Mouse (Mus musculus) c-Kit-negative CD71-positive TER-119-positive erythroid progenitor cells, embryonic 14.5 days (primary cell): ENCODE data around the gene Pfn1.

ENCODE experiments used
- DNase-seq: peaks from one replicate; pipeline ENCODE4 v3.0.0-alpha.2; 2013; ENCODE audit warnings: low read depth, low spot score

Pfn1 gene

DNA sequence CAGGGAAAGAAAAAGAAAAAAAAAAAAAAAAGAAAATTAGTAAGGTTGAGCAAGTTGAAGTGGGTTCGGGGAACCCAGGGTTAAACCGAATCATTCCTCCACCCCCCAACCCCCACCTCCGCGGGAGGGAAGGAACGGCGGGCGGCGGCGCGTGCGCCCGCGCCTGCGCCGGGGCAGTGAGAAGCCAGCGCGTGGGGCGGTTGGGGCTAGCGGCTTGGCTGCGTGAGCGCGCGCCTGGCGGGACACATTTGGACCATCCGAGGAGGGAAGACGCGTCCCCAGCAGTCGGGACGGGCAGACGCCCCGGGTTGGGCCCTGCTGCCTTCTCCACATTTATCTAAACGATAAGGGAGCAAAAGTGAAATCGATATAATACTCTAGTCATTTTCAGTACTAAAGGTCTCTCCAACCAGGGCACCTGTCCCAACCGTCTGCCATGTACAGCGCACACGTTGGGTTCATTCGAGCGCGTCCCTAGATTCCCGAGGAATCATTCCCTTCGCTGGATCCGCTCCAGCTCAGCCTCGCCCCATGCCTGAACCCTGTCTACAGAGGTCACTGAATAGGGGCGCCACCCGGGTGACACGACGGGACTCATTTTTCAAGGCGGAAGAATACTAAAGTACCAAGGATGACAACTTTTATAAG, 603 bp upstream of the Pfn1 start:
- DNase-seq, result peak; percentile 49

DNA sequence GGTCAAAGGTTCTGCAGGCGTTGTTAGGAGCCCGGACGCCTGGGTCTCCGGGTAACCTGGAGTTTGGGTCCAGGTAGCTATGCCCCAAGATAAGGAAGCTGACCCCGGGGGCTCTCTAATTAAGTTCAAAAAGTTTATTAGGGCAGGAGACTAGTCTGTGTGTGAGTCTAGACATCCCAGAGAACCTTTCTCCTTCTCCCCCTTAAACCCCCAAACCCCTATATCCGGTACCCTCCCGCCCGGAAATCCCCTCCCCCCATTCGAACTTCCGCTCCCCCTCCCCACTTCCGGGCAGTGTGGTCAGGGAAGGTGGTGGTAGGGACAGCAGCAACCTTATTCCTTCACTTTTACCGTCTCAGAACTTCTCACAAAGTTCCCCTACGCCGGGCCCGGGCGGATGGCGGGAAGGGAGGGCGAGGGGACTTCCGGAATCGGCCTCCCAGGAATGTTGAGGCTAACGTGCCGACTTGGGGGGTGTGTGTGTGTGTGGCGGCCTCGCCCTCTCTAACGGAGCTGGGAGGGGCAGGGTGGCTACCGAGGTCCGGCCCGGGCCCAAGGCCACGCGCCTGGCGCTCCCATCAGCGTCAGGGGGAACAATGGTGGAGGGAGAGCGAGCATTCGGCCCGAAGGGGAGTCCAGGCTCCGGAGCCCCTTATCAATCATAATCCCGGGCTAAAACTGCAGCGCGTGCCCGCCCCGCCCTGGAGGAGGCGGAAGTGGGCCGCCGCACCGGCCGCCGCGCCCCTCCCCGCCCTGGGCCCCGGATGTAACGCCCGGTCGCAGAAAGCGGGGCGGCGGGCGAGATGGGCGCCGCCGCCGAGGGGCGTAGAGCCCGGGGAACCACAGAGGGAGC, 873 bp downstream of the Pfn1 start:
- DNase-seq, result peak; percentile 64

DNA sequence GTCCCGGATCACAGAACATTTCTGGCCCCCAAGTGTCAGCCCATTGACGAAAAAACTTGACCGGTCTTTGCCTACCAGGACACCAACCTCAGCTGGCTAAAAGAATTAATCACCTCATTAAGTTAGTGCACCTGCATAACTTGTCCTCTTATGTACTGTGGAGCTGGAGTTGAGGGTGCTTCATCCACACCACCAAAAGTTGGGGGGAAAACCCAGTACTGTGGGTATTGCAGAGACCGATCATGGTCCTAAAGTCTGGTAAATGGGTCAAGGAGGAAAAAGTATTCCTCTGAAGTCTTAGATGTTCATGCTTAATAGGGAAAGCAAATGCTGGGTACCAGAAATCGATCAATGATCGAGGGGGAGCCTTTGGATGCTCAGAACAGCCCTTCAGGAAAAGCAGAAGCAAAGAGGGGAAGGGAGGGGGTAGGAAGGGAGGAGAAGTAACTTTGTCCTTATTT, 1.5 kb downstream of the Pfn1 start:
- DNase-seq, result no peak

DNA sequence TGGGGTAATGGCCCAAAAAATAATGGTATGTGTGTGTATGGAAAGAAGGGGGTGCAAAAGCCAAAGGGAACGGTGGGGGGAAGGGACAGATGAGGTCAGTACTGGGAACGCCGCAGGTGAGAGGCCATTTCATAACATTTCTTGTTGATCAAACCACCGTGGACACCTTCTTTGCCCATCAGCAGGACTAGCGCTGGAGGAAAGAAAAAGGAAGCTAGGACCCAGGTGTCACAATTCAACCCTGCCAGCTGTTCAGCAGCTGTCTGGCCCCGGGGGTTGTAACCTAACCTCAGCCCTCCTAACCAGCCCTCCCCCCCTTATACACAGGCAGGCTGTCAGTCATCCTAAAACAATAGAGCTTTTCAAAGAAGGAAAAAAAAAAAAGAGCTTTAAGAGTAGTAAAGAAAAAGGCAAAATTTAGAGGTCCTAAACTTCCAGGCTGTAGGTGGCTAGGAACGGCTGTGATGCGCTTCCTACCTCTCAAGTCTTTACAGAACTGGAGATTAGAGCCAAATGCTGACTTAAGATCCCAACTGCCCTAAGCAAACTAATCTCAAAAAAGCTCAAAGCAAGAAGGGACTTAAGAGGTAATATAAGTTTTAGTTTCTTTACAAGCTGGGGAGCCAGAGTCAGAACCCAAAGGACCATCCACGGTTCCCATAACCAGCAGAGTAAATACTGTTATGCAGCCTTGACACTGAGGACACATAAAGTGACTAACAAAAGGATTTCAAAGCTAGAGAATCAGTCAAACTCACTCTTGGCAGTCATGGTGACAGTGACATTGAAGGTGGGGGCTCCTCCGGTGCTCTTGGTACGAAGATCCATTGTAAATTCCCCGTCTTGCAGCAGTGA, 2.2 kb downstream of the Pfn1 start:
- no peak for DNase-seq

DNA sequence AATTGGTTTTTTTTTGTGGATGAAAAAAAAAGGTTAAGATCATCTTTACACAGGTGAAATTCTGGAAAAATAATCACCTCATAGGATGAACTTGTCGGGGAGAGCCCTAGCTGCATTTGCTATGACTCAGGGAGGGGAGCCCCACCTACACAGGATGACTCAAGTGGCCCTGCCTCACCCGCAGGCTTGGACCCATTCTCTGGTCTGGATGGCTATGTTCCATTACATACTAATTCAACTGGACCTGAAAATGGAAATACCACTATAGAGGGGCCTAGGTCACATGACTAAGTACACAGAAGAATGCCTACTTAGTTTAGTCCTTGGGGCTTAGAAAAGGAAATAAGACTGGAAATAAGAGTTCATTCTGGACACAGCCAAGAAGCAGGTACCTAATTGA, 3.1 kb downstream of the Pfn1 start:
- no peak for DNase-seq

DNA sequence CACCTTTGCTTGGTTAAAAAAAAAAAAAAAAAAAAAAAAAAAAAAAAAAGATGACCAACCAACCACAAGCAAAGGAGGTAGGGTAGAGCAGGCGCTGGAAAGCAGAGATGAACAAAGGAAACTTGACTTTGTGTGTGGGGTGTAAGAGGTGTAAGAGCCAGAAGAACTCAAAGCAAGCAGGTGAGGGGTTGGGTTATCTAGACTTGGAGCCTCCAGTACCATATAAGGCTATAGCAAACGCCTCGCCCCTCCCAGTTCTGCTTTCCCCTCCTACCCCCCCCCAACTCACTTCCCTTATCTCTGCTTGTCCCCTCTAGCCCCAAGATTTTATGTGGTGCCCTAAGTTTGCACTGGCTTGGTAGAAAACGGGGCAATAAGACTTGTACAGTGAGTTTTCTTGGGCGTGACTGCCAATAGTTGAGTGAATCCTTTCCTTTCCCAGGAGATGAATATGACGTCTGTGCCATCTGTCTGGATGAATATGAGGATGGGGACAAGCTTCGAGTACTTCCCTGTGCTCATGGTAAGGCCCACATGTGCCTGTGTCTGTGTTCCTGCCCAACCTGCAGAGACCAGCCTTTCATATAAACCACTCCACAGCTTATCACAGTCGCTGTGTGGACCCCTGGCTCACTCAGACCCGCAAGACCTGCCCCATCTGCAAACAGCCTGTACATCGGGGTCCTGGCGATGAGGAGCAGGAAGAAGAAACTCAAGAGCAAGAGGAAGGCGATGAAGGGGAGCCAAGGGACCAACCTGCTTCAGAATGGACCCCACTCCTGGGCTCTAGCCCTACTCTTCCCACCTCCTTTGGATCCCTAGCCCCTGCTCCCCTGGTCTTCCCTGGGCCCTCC, 3.9 kb downstream of the Pfn1 start:
- no peak for DNase-seq

DNA sequence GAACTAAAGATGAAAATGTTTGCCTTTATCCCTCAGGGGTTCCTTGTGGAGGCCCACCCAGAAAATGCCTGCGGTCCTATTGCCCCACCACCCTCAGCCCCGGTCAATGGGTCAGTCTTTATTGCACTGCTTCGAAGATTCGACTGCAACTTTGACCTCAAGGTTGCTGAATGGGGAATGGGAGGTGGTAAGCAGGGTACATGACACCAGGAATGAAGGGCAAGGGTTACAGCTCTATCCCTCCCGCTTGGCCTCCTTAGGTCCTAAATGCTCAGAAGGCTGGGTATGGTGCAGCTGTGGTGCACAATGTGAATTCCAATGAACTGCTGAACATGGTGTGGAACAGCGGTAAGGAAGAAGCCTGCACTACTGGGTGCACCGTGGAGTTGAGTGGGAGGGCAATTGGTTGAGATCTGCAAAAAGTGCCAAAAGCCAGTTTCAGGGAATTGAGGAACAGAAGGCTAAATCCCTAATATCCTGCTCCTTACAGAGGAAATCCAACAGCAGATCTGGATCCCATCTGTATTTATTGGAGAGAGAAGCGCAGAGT, 5.2 kb downstream of the Pfn1 start:
- no peak for DNase-seq

DNA sequence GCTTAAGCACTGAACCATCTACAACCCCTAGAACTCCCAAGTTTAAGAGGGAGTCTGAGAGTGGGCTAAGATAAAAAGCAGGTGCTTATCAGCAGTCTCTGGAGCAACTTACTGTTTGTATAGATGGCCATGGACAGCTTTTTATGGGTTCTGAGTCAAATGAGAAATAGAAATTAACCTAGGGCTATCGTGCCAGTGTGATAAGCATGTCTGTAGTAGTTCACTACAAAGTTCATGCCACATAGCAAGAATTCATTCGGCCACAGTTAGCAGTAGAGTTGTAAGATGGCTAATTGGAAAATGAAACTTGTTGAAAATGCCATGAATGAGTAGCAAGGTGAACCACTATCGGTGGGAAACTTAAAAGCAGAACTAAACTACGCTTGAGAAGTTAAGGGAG, 5.9 kb downstream of the Pfn1 start:
- no peak for DNase-seq

DNA sequence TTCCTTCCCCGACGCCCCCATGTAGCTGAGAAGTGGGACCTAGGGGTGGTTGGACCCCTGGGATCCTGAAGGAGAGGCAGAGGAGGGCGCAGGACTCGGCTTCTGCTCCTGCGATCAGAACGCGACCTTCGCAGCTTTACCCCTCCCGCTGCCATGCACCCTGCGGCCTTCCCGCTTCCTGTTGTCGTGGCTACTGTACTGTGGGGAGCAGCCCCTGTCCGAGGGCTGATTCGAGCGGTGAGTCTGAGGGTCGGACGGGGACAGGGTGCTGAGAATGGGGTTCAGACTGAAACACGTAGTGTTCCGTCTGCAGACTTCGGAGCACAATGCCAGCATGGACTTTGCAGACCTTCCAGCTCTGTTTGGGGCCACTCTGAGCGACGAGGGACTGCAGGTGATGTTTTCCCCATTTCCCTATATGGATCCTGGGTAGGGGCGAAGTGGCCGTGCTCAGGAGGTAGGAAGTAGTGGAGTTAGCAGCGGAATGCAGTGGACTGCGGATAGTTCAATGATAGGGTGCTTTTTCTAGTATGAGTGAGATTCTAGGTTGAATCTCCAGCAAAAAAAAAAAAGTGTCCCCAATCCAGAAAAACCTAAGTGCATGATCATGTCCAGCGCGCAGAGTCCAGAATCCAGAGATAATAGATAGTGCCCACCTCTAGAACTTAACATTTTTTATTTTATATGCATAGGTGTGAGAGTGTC, 6.6 kb downstream of the Pfn1 start:
- no peak for DNase-seq

DNA sequence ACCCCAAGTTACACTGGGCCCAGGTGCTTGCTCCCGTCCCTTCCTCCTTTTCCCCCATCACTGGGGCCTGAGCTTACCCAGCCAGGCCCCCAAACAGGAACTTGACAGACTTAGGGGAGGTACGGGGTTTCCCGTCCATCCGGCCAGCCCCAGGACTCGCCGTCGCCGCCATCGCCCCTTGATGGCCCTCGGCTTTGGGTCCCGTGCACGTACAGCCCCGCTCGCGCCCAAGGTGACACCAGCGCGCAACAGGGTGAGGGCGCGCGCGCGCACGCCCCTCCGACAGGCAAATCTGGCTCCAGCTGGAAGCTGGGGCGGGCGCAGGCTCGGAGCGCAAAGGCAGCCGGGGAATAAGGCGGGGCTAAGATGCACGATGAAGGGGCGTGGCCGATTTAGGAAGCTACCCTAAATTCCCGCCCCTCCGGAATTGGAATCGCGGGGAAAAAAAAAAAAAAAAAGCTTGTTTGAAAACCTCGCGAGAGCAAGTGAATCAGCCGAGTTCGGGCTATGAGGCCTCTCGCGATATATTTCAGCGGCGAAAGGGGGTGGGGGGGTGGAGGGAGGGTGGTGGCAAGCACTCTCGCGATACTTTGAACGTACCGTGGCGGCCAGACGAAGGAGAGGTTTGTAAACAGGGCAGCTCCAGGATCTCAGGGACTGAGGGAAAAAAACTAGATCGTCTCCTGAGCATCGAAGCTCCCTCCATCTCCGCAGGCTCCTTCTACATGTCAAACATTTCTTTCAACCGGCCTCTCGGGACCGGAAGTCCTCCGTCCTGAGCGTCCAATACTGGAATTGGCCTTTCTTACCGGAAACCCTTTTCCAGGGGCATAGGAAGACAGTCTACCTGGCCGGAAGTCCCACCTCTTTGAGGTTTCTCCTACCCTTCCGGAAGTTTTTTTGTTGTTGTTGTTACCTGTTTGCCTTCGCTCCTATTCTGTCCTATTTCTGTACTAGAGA, 7.5 kb downstream of the Pfn1 start, which contains the start of the genes Rnf167 and Slc25a11:
Gene Rnf167 (plus strand): TSS at position 545 of the 960 bp plus-strand sequence.
Gene Slc25a11 (minus strand): TSS at position 789 of the 960 bp plus-strand sequence.
- peak; percentile 98 for DNase-seq

DNA sequence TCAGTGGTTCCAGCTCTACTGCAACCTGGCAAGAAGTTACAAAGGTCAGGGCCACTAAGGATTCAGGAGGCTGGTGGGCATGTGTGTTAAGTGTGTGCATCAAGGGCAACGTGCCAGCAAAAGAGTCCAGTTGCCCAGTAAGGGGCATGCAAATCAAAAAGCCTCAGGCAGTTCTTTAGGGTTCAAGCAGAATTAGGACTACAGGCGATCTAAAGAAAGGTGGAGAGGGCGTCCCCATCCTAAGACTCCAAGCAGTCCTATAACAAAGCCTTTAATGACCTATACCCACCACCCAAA, 8.2 kb downstream of the Pfn1 start:
- no peak for DNase-seq

DNA sequence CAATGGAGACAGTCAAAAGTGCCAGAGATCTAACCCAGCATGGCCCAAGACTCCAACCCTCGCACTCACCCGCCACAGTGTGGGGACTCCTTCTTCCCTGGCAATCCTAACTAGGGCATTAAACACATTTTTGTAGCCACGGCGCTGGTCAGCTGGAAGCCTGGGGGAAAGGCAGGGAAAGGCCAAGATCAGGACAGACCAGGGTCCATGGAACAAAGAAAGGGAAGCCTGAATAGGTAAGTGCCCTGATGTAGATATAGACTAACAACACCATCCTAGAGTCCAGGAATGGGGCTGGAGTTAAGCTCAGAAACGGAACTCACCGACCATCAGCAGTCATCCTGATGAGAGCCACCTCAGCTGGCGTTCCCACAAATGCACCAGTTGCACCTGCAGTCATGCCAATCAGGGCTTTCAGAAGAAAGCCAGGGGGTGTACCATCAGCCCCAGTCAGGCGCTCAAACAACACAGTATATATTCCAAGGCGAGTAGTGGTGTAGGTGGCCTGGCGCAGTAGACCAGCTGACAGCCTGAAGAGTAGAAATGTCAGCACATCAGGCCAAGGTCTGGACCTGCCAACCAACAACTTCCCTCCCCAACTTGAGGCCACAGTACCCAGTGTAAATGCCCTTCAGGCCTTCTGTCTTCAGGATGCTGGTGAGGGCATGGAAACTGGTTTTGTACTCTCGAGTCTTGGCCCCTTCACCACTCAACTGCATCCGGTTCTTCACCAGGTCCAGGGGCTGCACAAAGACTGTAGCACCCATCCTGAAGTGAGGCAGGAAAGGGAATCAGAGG, 8.8 kb downstream of the Pfn1 start:
- no peak for DNase-seq

DNA sequence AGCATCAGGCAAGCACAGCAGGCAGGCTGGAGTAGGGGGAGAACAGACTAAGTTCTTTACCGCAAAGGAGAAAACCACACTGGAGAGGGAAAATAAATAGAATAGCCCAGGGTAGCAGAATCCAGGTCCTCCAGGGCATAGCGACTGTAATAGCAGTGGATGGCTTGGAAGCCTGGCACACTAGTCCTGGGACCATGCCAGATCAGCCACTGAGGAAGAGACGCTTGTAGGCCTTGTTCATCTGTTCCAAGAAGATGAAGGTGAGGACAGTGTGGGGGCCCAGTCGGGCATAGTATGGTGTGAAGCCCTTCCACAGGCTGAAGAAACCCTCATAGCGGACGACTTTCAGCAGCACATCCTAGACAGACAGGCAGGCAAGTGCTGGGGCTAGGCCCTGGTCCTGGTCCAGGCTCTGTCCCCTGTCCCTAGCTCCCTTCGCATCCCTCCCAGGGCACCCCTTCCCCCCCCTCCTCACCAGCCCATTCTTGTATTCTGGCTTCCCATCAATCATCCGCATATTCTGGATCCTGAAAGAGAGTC, 9.8 kb downstream of the Pfn1 start:
- DNase-seq, result no peak

DNA sequence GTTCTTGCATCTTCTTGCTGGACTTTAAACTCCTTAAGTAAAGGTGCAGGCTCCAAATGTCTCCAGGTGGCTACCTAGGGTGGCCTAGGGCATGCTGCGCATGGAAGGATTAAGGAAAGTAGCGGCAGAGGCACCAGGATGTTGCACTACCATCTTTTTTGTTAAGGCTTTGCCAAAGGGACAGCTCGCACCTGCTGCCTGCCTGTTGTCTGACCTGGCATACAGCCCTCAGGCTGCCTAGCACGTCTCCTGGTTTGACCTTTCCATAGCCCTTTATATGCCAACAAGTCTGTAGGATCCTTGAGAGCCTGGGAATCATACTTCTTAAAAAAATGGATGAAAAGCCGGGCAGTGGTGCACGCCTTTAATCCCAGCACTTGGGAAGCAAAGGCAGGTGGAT, 11.4 kb downstream of the Pfn1 start:
- DNase-seq, result no peak

DNA sequence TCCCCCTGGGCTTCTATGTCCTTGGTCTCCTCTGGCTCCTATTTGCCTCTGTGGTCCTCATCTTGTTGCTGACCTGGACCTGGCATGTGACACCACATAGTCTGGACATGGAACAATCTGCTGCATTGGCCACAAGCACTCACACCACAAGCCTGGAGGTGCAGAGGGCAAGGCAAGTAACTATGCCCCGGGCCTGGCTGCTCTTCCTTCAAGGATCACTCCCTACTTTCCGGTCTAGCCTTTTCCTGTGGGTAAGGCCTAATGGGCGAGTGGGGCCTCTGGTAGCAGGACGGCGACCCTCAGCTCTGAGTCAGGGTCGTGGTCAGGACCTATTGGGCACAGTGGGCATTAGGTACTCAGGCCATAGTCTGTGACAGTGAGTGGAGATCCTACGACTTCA, 13.2 kb downstream of the Pfn1 start:
- DNase-seq, result no peak

DNA sequence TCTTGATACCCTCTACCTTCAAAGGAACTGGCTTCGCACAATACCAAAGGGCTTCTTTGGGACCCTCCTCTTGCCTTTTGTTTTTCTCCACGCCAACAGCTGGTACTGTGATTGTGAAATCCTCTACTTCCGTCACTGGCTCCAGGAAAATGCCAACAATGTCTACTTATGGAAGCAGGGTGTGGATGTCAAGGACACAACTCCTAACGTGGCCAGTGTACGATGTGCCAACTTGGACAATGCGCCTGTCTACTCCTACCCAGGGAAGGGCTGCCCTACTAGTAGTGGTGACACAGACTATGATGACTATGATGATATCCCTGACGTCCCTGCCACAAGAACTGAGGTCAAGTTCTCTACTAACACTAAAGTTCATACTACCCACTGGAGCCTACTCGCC, 14.5 kb downstream of the Pfn1 start:
- DNase-seq, result no peak

DNA sequence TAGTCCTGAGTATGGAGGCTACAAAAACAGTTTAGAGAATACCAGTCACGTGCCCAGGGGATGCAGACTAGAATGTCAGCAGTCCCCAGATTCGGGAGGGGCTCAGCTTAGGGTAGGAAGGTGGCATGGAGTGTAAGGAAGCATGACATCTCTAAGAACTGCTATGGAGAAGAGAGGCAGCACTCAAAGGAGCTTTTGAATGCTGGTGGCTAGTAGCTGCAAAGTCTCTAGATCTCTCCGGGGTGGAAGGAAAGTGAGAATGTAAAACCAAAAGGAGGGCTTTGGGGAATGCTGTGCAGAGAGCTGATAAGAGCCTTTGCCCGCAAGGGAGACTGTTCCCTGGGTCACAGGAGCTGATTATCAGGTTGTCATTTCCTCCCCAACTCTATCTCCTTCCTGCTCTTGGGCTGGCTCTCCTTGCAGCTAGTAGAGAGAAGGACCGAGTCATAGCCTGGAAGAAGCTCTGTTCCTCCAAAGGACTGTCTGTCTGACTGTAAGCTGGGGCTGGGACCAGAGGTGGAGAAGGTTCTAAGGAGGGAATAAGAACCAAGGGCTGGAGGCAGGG, 15.6 kb downstream of the Pfn1 start, which contains the start of gene Gp1ba:
Gene Gp1ba (plus strand): TSS at position 409 of the 565 bp plus-strand sequence.
- peak; percentile 36 for DNase-seq

DNA sequence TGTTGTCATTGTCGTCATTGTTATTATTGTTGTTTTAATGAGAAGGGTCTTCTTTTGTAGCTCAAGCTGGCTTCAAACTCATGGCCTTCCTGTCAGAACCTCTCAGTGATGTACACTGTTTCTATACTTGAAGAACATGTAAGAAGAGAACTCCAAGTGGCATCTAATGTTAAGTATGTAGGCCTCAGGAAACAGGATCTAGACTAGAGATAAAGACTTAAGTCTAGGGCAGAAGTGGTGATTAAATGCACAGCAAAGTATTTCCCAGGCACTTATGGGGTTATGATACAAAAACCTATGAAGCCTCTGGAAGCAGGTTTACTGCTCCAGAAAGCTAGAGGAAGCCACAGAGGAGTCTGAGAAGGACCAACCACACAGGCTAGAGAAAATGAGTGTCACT, 16.2 kb downstream of the Pfn1 start:
- no peak for DNase-seq
